Mouse (Mus musculus) testis, adult 2 months (tissue): ENCODE measurements around the gene Rflnb. TPM values are rescaled to one million over a fixed set of nuclear protein-coding genes. Genes with fewer than 3 reads are reported as not detected.

Source experiments
- H3K27ac ChIP-seq: fragments of 200-500 bp; 2 replicates; pipeline ENCODE4 v1.5.1; 2012; ENCODE audit warnings: low read depth, low read length; ENCODE audit not compliant: control insufficient read depth, insufficient read depth
- H3K27me3 ChIP-seq: fragments of 200-500 bp; 2 replicates; pipeline ENCODE4 v1.6.1; 2012; ENCODE audit warnings: mild to moderate bottlenecking, low read length, moderate library complexity; ENCODE audit not compliant: control insufficient read depth, insufficient read depth
- H3K36me3 ChIP-seq: fragments of 200-500 bp; 2 replicates; pipeline ENCODE4 v1.6.1; 2012; ENCODE audit warnings: mild to moderate bottlenecking, low read length; ENCODE audit not compliant: control insufficient read depth, insufficient read depth
- H3K4me1 ChIP-seq: fragments of 200-500 bp; 2 replicates; pipeline ENCODE4 v1.6.1; 2012; ENCODE audit warnings: low read length; ENCODE audit not compliant: control insufficient read depth, insufficient read depth
- H3K4me3 ChIP-seq: fragments of 200-500 bp; 2 replicates; pipeline ENCODE4 v1.5.1; 2012; ENCODE audit warnings: low read depth, mild to moderate bottlenecking, low read length, moderate library complexity, mixed read lengths; ENCODE audit not compliant: control insufficient read depth
- CTCF ChIP-seq: fragments of 200-500 bp; IDR thresholded peaks from 2 replicates; pipeline ENCODE4 v1.5.1; 2012; ENCODE audit warnings: low read depth, mild to moderate bottlenecking, inconsistent platforms, low read length, moderate library complexity; ENCODE audit not compliant: control insufficient read depth, insufficient read depth, insufficient replicate concordance
- POLR2A ChIP-seq: fragments of 200-500 bp; IDR thresholded peaks from 2 replicates; pipeline ENCODE4 v1.6.1; 2012; ENCODE audit warnings: low read depth, mild to moderate bottlenecking, inconsistent platforms, low read length, moderate library complexity; ENCODE audit not compliant: control insufficient read depth
- polyA plus RNA-seq: library from polyadenylated mRNA; depleted of rRNA; stranded (reverse); fragments of >200 nt; gene quantifications from 2 replicates; pipeline ENCODE4 v1.2.3, GENCODE M21; 2012; rRNA removed

The Rflnb gene
- 0.64 and 0.77 TPM in 2 replicates for polyA plus RNA-seq

DNA sequence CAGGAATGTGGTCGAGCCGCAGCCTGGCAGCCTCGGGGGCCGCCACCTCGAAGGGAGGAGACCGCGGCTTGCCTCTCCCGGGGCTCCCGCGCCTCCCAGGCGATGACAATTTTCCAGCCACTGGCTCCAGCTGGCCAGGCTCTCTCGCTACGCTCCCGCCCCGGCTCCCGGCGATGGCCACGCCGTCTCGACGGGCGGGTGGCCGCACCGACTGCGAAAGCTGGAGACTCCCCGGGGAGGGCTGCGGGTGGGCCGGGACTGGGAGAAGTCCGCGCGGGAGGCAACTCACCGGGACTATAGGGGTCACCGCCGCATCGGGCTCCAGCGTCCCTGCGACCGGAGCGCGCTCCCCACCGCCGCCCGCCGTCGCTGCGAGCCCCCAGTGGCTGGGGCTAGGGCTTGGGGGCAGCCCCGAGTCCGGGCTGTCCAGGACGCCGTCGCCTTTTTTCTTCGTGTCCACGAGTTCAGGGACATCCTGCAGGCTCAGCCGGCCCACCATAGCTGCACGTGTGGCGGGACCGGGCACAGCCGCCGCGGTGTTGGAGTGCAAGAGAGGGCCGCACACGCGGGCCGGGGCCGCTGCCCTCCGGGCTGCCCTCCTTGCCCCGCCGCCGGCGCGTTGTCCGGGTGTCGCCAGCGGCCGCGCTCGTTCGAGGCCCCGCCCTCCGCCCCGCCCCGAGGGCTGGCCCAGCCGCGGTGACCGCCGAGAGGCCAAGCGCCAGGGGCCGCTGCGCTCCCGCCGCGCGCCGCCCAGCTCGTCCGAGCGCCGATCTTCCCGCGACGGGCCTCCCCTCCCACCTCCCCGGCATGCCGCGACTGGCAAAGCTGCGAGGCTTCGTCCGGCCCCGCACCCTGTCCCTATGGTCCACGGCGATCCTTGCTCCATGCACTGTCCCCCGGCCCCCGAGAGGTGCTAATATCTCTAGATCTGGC, at the start of gene Rflnb:
Gene Rflnb, minus strand, starts transcription at position 644 of the 933 bp plus-strand sequence.
- Histone ChIP-seq H3K27me3 (no peaks in the 10 kb centered on the region; the same call in 1 of the 2 replicates), H3K4me1 (peaks cover 7% of the 10 kb centered on the region), H3K4me3 (peak within 1 kb of the TSS; percentile 78), H3K27ac (no peak within 1 kb of the TSS), H3K36me3 (no peaks in the 10 kb centered on the region)
- TF ChIP-seq POLR2A, result no peak
- TF ChIP-seq CTCF, result no peak

DNA sequence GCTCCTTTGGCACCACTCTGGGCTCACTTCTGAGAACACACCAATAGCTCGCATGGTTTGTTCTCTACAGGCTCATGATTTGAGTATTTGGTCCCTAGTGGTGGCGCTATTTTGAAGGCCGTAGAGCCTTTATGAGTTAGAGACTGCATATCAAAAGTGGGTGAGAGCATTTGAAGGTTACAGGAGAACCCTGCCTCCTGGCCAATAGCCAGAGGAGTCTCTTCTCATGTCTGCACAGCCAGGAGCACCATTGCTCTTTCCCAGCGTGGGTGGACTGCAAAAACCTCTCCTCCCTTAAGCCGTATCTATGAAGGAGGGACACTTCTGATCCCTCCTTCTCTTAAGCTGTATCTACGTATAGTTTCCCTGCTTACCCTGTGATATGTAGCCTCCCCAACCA, 49.8 kb upstream of the Rflnb start:
- H3K27ac ChIP-seq, result no peak overlapping the region
- no peak overlapping the region for H3K4me3 ChIP-seq
- no peaks in the 10 kb centered on the region; the same call in none of the 2 replicates for H3K36me3 ChIP-seq
- no peaks in the 10 kb centered on the region for H3K27me3 ChIP-seq
- TF ChIP-seq CTCF, result no peak
- no peak for TF ChIP-seq POLR2A
- H3K4me1 ChIP-seq, result no peaks in the 10 kb centered on the region

DNA sequence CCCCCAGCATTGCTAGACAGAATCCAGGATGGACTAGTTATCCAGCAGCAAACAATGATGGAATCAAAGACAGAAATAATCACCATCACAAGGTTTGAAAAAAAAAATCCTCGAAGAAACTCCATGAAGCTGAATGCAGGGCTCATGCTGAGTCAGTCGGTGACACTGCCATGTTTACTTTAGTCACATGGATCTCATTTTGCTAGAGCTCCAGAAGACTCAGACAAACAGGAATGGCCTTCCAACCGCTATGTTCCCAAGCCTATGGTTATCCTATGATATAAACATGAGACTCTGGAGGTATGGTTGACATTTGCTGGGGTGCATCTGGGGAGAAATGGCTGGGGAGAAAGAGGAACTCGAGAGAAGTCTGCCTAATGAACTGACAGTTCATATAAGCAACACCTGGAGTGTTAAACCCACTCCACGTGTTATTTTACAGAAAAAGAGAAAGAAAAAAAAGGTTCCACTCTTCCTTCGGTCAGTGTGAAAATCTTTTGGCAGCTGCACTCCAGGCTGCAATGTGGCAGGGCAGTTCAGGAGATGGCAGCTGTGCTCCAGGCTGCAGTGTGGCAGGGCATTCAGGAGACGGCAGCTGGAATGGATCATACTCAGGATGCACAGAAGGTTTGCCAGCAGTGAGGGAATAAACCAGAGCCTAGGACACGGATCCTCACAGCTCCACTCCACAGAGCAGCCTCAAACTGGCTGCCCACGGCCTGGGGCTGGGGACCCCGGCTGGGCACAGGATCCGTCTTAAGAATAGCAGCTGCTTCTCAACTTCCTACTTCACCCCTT, 46.9 kb upstream of the Rflnb start:
- no peaks in the 10 kb centered on the region for H3K27me3 ChIP-seq
- H3K36me3 ChIP-seq, result no peaks in the 10 kb centered on the region; the same call in 1 of the 2 replicates
- H3K4me3 ChIP-seq, result no peak overlapping the region
- no peaks in the 10 kb centered on the region for H3K4me1 ChIP-seq
- H3K27ac ChIP-seq, result no peak overlapping the region
- TF ChIP-seq POLR2A (no peak), CTCF (no peak)

DNA sequence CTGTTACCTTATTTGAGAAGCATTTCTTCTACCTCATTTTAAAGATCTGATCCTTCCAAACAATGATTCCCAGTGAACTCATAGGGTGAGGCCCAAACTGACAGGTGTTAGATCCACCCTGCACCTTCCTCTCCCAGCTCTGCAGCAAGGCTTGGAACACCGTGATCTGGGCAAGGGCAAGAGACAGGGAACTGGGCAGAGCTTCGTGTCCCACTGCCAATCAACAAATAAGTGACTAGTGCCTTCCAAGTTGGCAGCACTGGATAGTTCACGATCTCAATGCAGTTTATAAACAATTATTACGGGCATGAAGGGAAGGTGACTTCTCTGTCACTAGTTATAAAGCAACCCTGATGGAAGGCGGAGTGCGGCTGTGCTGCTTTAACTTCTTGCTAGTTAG, 42.2 kb upstream of the Rflnb start:
- Histone ChIP-seq H3K27me3 (no peaks in the 10 kb centered on the region), H3K36me3 (no peaks in the 10 kb centered on the region; the same call in 1 of the 2 replicates), H3K4me1 (no peaks in the 10 kb centered on the region), H3K27ac (no peak overlapping the region), H3K4me3 (no peak overlapping the region)
- no peak for TF ChIP-seq CTCF
- TF ChIP-seq POLR2A, result no peak

DNA sequence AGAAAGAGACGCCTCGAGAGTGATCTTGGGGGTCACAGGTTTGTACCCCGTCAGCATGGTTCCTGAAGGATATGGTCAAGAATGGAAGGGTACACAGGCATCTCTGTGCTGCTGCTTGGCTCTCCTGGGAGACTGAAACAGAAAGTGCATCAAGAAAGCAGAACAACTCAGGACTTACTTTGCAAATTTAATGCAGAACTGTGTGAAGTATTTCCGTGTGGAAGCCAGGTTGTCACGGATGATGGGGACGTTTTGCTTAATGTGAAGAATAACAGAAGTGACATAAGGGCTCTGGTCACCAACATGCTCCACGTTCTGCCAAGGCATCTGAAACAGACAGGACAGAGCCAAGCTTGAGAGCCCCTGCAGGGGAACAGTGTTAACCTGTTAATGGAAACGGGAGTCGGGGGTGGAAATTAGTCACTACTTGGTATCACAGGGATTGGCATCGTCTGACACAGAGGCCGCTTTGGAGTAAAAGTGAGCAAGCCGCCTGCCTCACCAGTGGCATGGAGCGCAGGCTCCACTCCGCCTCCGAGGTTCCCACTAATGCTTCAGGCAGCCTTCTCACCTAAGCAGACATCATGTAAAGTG, 39.1 kb upstream of the Rflnb start:
- H3K36me3 ChIP-seq, result no peaks in the 10 kb centered on the region; the same call in 1 of the 2 replicates
- H3K27me3 ChIP-seq, result no peaks in the 10 kb centered on the region
- H3K4me1 ChIP-seq, result no peaks in the 10 kb centered on the region
- TF ChIP-seq CTCF (no peak), POLR2A (no peak)
- H3K4me3 ChIP-seq, result no peak overlapping the region
- H3K27ac ChIP-seq, result no peak overlapping the region

DNA sequence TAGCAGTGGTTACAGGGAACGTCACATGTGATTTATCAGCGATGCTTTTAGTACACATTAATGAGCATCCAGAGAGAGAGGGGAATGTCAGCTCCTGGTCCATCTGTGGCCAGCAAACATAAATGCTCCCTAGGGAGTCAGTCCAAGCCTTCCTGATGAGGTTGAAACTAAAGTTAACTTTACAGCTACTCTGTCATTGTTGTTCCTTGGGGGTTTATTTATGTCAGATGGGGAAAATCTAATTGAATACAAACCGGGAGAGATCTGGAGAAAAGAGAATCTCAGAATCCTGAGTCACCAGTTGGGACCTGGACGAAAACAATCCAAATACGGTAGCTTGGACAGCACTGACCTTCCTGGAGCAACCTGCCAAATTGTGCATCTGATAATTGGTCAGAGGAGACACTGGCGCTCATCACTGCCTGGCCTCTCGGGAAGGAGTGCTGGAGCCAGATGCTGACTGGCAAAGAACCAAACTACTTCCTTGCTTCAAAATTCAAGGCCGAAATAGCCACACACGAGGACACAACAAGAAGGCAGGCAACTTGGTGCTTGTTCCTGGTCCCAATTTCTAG, 38.0 kb upstream of the Rflnb start:
- H3K4me1 ChIP-seq, result no peaks in the 10 kb centered on the region
- H3K4me3 ChIP-seq, result no peak overlapping the region
- TF ChIP-seq CTCF (no peak), POLR2A (no peak)
- no peaks in the 10 kb centered on the region for H3K27me3 ChIP-seq
- no peaks in the 10 kb centered on the region; the same call in 1 of the 2 replicates for H3K36me3 ChIP-seq
- H3K27ac ChIP-seq, result no peak overlapping the region
